8 mouse cellular contexts compared by ENCODE assay signal in the genomic region with DNA sequence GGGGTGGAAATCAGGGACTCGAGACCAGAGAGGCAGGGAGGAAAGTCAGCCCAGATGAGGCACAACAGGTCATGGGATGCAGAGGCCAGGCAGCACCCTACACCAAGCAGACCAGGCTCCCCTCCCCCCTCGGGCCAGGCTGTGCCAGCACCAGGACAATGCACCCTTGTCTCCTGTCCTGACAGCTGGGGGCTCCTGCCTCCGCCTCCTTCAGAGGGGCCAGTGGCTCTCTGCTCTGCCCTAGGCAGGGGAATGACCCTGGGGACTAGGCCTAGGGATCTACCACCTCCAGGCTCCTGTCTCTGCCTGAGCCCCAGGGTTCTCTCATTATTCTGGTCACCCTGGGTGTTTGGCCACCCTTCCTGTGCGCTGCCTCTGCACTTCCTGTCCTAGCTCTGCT. TPM values are rescaled to one million over a fixed set of nuclear protein-coding genes. Genes with fewer than 3 reads are reported as not detected.
A peak's percentile ranks its signal among the peaks of the same experiment; 100 is the strongest.
DNase-seq lines count a peak whose midpoint lies in the region; ATAC-seq lines count a peak whose summit lies in the region.

No protein-coding gene starts in this region.

- 0 out of 2 replicates have a peak, but pooled peaks cover 4% of the 10 kb centered on the region for H3K4me1 ChIP-seq in kidney, embryonic 16.5 days (ENCODE audit: insufficient read depth, low read length)
- H3K4me1 ChIP-seq in forebrain, embryonic 16.5 days (replicated peaks; ENCODE audit: control insufficient read depth, insufficient read depth, low read length) = peaks cover 23% of the 10 kb centered on the region

- no peaks in the 10 kb centered on the region for H3K9me3 ChIP-seq in kidney, embryonic 16.5 days (ENCODE audit: low read length)
- H3K9me3 ChIP-seq in forebrain, embryonic 16.5 days (ENCODE audit: control insufficient read depth, low read length) = no peaks in the 10 kb centered on the region

- H3K4me2 ChIP-seq in kidney, embryonic 16.5 days (replicated peaks; ENCODE audit: low read depth, low read length) = no peak overlapping the region
- H3K4me2 ChIP-seq in forebrain, embryonic 16.5 days (ENCODE audit: low read length) = no peak overlapping the region

- 21% methylated on average over 4 of the region's 4 CpGs for WGBS in kidney, embryonic 16.5 days
- 4% methylated on average over 4 of the region's 4 CpGs for WGBS in forebrain, embryonic 16.5 days

- peaks cover 31% of the 10 kb centered on the region for H3K27me3 ChIP-seq in kidney, embryonic 16.5 days (ENCODE audit: insufficient read depth, low read length)
- H3K27me3 ChIP-seq in forebrain, embryonic 16.5 days (replicated peaks; ENCODE audit: control insufficient read depth, insufficient read depth, low read length) = peaks cover 2% of the 10 kb centered on the region; the same call in 1 of the 2 replicates

- intact Hi-C loops in heart, postnatal 14 days (cut with DNase I) = no loop called here
- intact Hi-C loops in left cerebral cortex, postnatal 4 days (cut with DNase I) = no loop called here

- H3K4me3 ChIP-seq in kidney, embryonic 16.5 days (ENCODE audit: low read length) = no peak overlapping the region
- H3K4me3 ChIP-seq in forebrain, embryonic 16.5 days (replicated peaks; ENCODE audit: low read length) = no peak overlapping the region

- H3K27ac ChIP-seq in kidney, embryonic 16.5 days (ENCODE audit: low read length) = no peak overlapping the region
- H3K27ac ChIP-seq in forebrain, embryonic 16.5 days (ENCODE audit: low read length) = no peak overlapping the region; the same call in 1 of the 2 replicates

- peak; percentile 26; the same call in 1 of the 2 replicates for ATAC-seq in kidney, embryonic 16.5 days (ENCODE audit: low FRiP score, low TSS enrichment)
- ATAC-seq in forebrain, embryonic 16.5 days = peak; percentile 75

- no peak overlapping the region for H3K9ac ChIP-seq in kidney, embryonic 16.5 days (replicated peaks; ENCODE audit: low read length)
- peak overlapping the region; percentile 42 for H3K9ac ChIP-seq in forebrain, embryonic 16.5 days (replicated peaks; ENCODE audit: low read depth, low read length)

- no peaks in the 10 kb centered on the region for H3K36me3 ChIP-seq in kidney, embryonic 16.5 days (ENCODE audit: insufficient read depth, low read length)
- no peaks in the 10 kb centered on the region for H3K36me3 ChIP-seq in forebrain, embryonic 16.5 days (ENCODE audit: control insufficient read depth, insufficient read depth)

- DNase-seq in kidney, postnatal 36 days = no peak
- peak; percentile 71 to 82 for DNase-seq in heart, postnatal 14 days
- peak; percentile 73 for DNase-seq in left cerebral cortex, postnatal 4 days
- peak; percentile 95 for DNase-seq in retina, postnatal 1 day
- no peak for DNase-seq in lung, adult 18-20 months
- no peak for DNase-seq in ovary, adult 18-20 months (ENCODE audit: low spot score)

RNA-seq across cellular contexts. Expression of gene Josd2, which starts 6.6 kb away (rescaled TPM):
- 88.1 and 89.5 TPM in 2 replicates for polyA plus RNA-seq in kidney, embryonic 16.5 days (2015; fragmentation: Nextera tagmentation; extraction: Ambion mirVana)
- 51.4 and 61.8 TPM in 2 replicates for polyA plus RNA-seq in forebrain, embryonic 16.5 days (2015; fragmentation: Nextera tagmentation; extraction: Ambion mirVana)
- 100 to 1,000 TPM; 105 to 111 TPM for total RNA-seq in heart, postnatal 14 days (2021)
- 10 to 100 TPM; 31.9 to 32.6 TPM for total RNA-seq in left cerebral cortex, postnatal 4 days (2021)

RNA-seq across cellular contexts. Expression of gene Aspdh, which starts 9.2 kb away (rescaled TPM):
- 6.9 and 7.7 TPM in 2 replicates for polyA plus RNA-seq in kidney, embryonic 16.5 days (2015; fragmentation: Nextera tagmentation; extraction: Ambion mirVana)
- 2.6 and 3.7 TPM in 2 replicates for polyA plus RNA-seq in forebrain, embryonic 16.5 days (2015; fragmentation: Nextera tagmentation; extraction: Ambion mirVana)
- 1 to 10 TPM in 1 of 2 experiments, under 1 TPM in 1; 1.00 to 1.1 TPM for total RNA-seq in heart, postnatal 14 days (2021)
- 10 to 100 TPM; 20.5 to 24.5 TPM for total RNA-seq in left cerebral cortex, postnatal 4 days (2021)

RNA-seq across cellular contexts. Expression of gene Emc10, which starts 21.9 kb away (rescaled TPM):
- 117 and 127 TPM in 2 replicates for polyA plus RNA-seq in kidney, embryonic 16.5 days (2015; fragmentation: Nextera tagmentation; extraction: Ambion mirVana)
- 120 and 127 TPM in 2 replicates for polyA plus RNA-seq in forebrain, embryonic 16.5 days (2015; fragmentation: Nextera tagmentation; extraction: Ambion mirVana)
- total RNA-seq in heart, postnatal 14 days (2021) = 10 to 100 TPM; 95.4 to 98.8 TPM
- 100 to 1,000 TPM; 146 to 150 TPM for total RNA-seq in left cerebral cortex, postnatal 4 days (2021)

RNA-seq across cellular contexts. Expression of gene Fam71e1, which starts 22.0 kb away (rescaled TPM):
- 15.4 and 17.8 TPM in 2 replicates for polyA plus RNA-seq in kidney, embryonic 16.5 days (2015; fragmentation: Nextera tagmentation; extraction: Ambion mirVana)
- 22.2 and 28.9 TPM in 2 replicates for polyA plus RNA-seq in forebrain, embryonic 16.5 days (2015; fragmentation: Nextera tagmentation; extraction: Ambion mirVana)
- 1 to 10 TPM; 5.3 to 6.5 TPM for total RNA-seq in heart, postnatal 14 days (2021)
- total RNA-seq in left cerebral cortex, postnatal 4 days (2021) = 10 to 100 TPM; 23.8 to 27.3 TPM

RNA-seq across cellular contexts. Expression of gene Lrrc4b, which starts 45.6 kb away (rescaled TPM):
- 0.25 and 0.32 TPM in 2 replicates for polyA plus RNA-seq in kidney, embryonic 16.5 days (2015; fragmentation: Nextera tagmentation; extraction: Ambion mirVana)
- polyA plus RNA-seq in forebrain, embryonic 16.5 days (2015; fragmentation: Nextera tagmentation; extraction: Ambion mirVana) = 10.6 and 12.6 TPM in 2 replicates
- 10 to 100 TPM; 18.7 to 19.7 TPM for total RNA-seq in heart, postnatal 14 days (2021)
- 100 to 1,000 TPM; 357 to 379 TPM for total RNA-seq in left cerebral cortex, postnatal 4 days (2021)

Comparison
In these comparisons a context has a peak if more than half of its experiments do, and no peak if none do; other contexts are left out.
1. DNase-seq: peak in heart, postnatal 14 days (2 of 2), left cerebral cortex, postnatal 4 days (single experiment) and retina, postnatal 1 day (single experiment); none in kidney, postnatal 36 days (0 of 2), lung, adult 18-20 months (0 of 2) and ovary, adult 18-20 months (single experiment).
2. RNA of gene Aspdh, which starts 9.2 kb away (total RNA-seq): 20.5 to 24.5 TPM in left cerebral cortex, postnatal 4 days; 1.00 to 1.1 TPM in heart, postnatal 14 days; every median in the first group is over 10 times any median in the second.